Mouse (Mus musculus) retina, postnatal 1 day (tissue): ENCODE results near the gene Bptf.
A peak's percentile ranks its signal among the peaks of the same experiment; 100 is the strongest.
"Not testable (repeated sequence)": the region's sequence is repeated elsewhere in the genome, so short reads cannot be mapped to it uniquely, and the experiment has no call there.

ENCODE experiments used
- DNase-seq: peaks from one replicate; pipeline ENCODE4 v3.0.0-alpha.2; 2012

Bptf gene

DNA sequence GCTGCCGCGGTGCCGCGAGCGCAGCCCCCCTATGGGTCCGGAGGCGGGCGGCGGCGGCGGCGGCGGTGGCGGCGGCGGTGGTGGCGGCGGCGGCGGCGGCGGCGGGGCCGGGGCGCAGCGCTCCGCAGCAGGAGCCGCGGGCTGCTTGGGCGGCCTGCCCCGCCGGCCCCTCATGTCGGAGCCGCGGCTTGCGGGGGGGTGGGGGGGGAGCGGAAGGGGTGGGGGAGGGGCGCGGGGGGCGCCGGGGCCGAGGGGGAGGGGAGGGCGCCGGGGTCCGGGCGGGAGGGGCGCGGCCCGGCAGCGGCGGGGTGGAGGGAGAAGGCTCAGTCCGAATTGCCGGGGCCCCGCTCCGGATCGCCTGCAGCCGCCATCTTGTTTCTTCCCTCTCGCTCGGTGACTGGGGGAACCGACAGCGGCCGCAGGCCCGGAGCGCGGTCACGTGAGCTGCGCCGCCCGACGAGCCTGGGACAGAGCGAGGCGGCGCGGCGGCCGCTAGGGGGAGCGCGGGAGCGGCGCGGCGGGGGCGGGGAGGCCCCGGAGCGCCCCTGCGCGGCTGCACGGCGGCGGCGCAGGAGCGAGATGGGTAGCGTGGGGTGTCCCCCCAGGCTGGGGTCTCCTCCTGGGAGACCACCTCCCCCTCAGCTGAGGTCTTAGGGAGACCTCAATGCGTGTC is at the start of gene Bptf:
Gene Bptf (minus strand): TSS at position 379 of the 673 bp plus-strand sequence.
- peak; percentile 93 for DNase-seq

GRCm38 (mm10) chr11:107161215-107161614 is 29.3 kb upstream of the Bptf start:
- DNase-seq, result no peak

DNA sequence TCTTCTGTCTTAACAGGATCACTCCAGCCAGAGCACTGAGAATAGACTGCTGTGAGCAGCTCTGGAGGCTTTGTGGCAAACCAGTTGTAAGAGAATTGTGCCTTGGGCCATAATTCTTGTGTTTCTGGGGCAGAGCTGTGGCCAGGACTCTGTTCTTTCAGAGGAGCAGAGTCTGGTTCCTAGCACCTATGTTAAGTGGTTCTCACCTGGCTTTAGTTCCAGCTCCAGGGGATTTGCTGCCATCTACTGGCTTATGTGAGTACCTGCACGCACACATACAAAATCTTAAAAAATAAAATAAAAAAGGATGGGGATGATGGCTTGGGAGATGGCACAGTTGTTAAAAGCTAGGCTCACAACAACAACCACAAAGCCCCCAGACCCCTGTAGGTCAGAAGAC is 27.1 kb upstream of the Bptf start:
- peak; percentile 27 for DNase-seq

DNA sequence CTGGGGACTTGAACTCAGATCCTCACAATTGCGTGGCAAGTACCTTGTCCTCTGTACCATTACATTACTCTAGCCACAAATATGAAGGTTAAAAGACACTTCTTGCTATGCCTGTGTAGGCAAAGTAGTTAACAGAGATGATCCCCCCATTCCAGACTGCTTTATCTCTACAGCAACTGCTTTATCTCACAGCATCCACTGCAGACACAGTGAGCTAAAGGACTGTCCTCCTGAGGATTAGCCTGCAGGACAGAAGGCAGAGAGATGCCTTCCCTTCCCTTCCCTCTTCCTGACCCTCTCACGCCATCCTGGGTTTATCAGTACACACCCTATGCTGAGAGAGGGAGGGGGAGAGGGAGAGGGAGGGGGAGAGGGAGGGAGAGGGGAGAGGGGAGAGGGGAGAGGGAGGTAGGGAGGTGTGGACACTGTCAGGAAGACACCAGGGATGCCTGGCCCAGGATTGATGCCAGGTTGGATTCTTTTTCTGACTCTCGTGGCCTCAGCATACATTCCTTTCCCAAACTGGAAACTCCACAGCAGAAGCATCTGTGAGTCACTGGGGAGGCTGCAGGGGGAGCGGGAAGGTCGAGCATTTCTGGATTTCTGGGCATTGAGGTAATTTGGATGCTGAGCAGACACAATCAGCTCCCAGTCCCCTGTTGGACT is 25.2 kb upstream of the Bptf start:
- DNase-seq, result no peak

DNA sequence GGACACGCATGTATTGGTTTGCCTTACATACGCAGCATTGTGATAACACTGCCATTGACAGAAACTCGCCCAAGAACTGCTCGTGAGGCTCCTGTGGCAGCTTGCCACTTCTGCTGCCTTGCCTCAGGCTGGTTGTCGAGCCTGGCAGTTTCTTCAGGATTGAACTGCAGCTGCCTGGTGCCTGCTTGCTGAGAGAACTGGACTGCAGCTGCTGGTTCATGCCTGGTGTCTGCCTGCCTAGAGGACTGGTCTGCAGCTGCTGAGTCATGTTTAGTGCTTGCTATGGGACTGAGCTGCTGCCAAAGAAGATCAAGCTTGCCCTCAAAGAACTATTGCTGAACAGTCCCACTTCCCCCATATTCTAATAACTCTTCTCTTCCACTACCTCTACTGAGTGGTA is 23.4 kb upstream of the Bptf start:
- no peak for DNase-seq

- DNase-seq, result no peak
These were observed 22.5 kb upstream of the Bptf start for GRCm38 (mm10) chr11:107154431-107154830.

DNA sequence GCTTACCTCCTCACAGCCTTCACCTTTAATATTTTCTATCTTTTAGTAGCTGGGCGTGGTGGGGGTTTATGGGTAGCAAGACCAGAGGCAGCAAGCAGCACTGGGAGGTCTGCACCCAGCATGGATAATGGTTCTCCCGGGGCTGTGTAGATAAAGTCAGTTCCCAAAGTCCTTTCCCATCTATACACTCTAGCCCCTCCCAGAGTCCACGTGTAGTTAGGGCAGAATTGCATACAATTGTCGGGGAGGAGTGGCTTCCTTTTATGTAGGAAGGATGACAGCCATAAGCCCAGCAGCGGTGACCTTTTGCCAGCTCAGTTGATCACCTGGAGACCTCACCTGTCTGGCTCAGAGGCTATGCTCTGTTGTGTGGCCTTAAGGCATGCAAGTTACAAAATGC is 21.7 kb upstream of the Bptf start:
- no peak for DNase-seq

GRCm38 (mm10) chr11:107151809-107152208 is 19.9 kb upstream of the Bptf start:
- DNase-seq, result peak; percentile 50

DNA sequence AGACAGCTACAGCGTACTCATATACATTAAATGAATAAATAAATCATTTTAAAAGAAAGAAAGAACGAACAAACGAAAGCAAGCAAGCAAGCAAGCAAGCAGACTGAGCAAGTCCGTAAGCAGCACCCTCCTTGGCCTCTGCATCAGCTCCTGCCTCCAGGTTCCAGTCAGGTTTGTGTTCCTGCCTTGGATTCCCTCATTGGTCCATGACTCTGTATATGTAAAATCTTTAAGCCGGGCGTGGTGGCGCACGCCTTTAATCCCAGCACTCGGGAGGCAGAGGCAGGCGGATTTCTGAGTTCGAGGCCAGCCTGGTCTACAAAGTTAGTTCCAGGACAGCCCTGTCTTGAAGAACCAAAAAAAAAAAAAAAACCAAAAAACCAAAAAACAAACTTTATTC is 12.0 kb upstream of the Bptf start:
- not testable (repeated sequence) for DNase-seq

GRCm38 (mm10) chr11:107142382-107142781 is 10.5 kb upstream of the Bptf start:
- no peak for DNase-seq

- DNase-seq, result no peak
These were observed 8.8 kb upstream of the Bptf start for GRCm38 (mm10) chr11:107140756-107141155.

GRCm38 (mm10) chr11:107138633-107139032 is 6.7 kb upstream of the Bptf start:
- DNase-seq, result peak; percentile 40

DNA sequence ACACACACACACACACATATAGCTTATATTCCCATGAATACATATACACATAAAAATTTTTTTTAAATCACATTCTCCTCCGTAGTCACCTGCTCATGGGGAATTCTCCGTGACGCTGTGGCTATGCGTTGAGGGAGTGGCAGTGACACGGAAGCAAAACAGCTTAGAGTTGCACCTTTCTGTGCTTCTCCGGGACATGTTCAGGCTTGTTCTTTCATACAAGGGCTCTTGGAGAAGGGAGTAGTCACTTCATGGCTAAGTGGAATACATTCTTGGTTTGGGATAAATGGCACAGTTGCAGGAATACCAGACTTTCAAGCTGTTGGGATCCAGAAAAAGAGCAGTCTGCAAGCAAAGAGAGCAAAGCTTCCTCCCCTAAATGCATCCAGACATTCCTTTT is 5.7 kb upstream of the Bptf start:
- no peak for DNase-seq

- not testable (repeated sequence) for DNase-seq
These were observed 4.5 kb upstream of the Bptf start for GRCm38 (mm10) chr11:107136458-107136857.

DNA sequence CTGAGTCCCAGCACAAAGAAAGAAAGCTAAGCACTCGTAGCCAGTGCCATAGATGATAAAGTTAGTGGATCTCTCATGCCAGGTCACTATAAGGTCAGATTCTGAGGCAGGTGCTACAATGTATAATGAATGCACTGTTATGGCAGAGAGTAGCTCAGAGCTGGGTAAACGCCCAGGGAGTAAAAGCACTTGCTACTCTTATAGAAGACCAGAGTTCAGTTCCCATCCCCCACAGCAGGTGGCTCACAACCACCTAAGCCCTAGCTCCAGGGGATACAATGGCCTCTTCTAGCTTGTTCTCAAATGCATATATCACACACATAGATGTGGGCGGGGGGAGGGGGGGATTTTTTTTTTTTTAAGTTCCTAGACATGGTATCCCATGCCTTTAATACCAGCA is 3.8 kb upstream of the Bptf start:
- peak; percentile 25 for DNase-seq

- no peak for DNase-seq
These were observed 499 bp upstream of the Bptf start for GRCm38 (mm10) chr11:107132426-107132825.

DNA sequence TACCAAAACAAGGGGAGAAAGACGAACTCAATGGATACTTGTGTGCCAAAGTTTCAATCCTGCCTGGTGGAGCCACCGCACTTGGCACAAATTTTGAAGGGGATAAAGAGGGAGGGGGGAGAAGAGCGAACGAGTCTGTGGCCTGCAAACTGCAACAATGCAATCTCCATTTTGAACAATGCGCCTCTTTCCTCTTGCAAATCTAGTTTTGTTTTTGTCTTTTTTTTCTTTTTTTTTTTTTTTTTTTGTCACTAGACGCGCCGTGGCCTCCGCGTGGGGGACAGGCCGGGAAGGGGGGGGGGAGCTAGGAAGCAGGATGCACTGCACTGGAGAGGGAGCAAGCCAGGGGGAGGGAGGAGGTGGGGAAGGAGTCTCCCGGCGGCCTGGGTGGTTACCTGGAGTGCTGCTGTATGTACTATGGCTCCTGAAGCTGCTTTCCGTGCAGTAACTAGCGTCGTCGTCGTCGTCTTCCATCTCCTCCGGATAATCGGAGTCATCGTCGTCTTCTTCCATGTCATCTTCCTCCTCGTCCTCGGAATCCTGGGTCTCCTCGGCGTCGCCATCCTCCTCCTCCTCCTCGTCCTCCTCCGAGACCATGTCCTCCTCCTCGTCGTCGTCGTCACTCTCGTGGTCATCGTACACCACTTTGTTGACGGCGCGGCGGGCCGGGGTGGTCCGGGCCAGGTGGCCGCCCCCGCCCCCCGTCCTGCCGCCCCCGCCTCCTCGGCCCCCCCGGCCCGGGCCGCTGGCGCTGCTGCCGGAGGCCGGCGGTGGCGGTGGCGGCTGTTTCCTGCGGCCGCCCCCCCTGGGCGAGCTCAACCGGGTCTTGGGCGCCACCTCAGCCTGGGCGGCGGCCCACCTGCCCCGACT is 813 bp downstream of the Bptf start:
- DNase-seq, result peak; percentile 72

DNA sequence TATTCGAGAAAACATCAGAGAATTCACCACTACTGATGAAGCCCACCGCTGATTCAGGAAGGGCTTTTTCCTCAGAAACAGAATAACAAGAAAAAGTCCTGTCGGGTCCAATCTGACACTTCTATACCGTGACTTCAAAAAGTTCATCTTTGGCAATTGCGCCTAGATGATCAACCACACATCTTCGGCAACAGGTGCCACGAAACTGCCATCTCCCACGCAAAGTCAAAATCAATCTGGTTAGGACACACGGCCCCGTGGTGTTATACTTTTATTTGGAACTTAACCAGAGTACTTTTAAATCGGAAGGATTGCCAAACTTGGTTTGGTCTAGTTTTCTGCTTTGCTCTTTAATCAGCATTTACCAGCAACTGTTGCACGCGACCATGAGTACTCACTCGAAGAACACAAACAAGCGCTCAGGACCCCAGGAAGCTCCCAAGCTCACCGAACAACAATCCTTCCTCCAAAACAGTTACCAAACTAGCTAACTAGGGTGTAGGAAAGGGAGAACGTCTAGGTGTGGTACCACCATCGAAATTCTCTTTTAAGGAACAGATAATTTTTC is 1.6 kb downstream of the Bptf start:
- peak; percentile 21 for DNase-seq

DNA sequence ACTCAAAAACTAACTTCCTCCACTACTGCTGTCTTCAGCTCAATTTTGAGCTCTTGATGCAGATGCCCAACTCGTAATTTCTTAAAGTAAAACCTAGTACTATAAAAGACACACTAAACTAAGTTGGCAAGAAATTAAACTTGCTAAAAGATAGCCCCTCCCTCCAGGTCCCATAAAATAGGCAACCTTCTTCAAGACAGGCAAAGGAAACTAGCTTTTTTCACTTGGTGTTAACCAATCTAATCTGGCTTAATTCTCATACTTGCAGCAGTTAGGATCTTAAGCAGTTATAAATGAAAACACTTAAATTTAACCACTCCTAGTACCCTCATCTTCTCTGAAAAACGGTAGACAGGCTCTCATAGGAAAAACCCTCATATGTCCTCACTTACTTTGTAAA is 2.3 kb downstream of the Bptf start:
- no peak for DNase-seq

- DNase-seq, result not testable (repeated sequence)
These were observed 5.2 kb downstream of the Bptf start for GRCm38 (mm10) chr11:107126716-107127115.

GRCm38 (mm10) chr11:107125011-107125410 is 6.9 kb downstream of the Bptf start:
- DNase-seq, result no peak

DNA sequence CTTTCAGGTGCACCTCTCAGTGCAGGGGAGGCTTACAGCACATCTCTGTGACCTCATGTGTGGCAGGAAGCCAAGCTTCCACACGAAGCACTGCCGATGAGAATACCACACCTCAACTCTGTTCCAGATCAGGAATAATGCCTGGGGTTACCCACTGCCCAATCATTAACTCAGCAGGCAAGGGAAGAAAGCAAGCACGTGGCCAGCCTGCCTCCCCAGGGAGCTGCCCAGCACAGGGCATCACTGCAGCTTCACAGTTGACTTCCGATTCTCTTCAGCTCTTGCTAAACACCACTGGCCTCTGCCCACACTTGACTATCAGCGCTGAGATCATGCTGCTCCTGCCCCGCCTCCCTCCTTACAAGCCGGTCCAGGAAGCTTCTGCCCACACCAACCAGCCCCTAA is 7.6 kb downstream of the Bptf start:
- peak; percentile 45 for DNase-seq

GRCm38 (mm10) chr11:107117789-107118188 is 14.1 kb downstream of the Bptf start:
- DNase-seq, result no peak
